Mouse (Mus musculus) heart, postnatal 0 days (tissue): Measurements from ENCODE around the gene Ccm2.

Experiments used
- CTCF ChIP-seq: IDR thresholded peaks from 2 replicates; pipeline ENCODE4 v1.5.1; 2016; ENCODE audit warnings: antibody characterized with exemption, control low read depth, low read depth
- EP300 ChIP-seq: IDR thresholded peaks from 2 replicates; pipeline ENCODE4 v1.6.1; 2016; ENCODE audit warnings: antibody characterized with exemption, low read depth

- no peak for TF ChIP-seq CTCF
- no peak for TF ChIP-seq EP300
These were observed 57.9 kb downstream of the Ccm2 start for GRCm38 (mm10) chr11:6604604-6604936.
